ENCODE assay signal across 9 mouse cellular contexts in the genomic region with DNA sequence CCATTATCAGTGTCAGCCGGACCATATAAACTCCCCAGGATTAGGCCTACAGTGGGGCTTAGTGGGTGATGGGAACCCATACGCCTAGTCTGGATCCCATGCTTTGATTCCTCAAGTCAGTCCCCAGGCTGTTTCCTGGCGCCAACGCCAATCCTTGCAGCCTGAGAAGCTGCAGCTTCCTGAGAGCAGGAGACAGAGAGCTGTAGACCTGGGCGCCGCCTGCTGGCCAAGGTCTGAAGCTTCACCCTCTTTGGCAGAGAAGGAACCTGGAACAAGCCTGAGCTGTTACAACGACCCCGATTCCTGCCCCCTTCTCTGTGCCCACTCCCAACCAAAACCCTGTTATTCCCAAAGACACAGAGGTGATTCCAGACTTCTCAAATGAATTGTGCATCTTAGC. TPM values are rescaled to one million over a fixed set of nuclear protein-coding genes. Genes with fewer than 3 reads are reported as not detected.
DNase-seq lines count a peak whose midpoint lies in the region; ATAC-seq and TF ChIP-seq lines count a peak whose summit lies in the region.
"Had no signal": no experiment of that assay in that cellular context is flagged by ENCODE, and none has a peak within 500 bp of the region (broad histone marks: within the 10 kb centered on the region; RNA-seq: fewer than 3 reads in every experiment).

No protein-coding gene starts in this region.

- ATAC-seq in limb, embryonic 14.5 days (ENCODE audit: low FRiP score, low read depth): peak; percentile 39; the same call in 1 of the 2 replicates
- ATAC-seq in neural tube, embryonic 15.5 days (ENCODE audit: low FRiP score): peak; percentile 71; the same call in 1 of the 2 replicates

- DNase-seq in 3T3-L1 (ENCODE audit: low read depth, low spot score): peak; percentile 74
- peak; percentile 76 for DNase-seq in MN1 (ENCODE audit: low spot score)
- DNase-seq in cerebellum, postnatal 10 days: peak; percentile 91 to 92
- peak; percentile 68 to 76 for DNase-seq in frontal cortex, postnatal 36 days (ENCODE audit: low spot score in 2 of 2)
- DNase-seq in kidney, adult 18-20 months: peak; percentile 76
- peak; percentile 77 for DNase-seq in limb, embryonic 14.5 days (ENCODE audit: low spot score)
- DNase-seq in thymus, postnatal 0 days (ENCODE audit: low spot score): peak; percentile 75

- H3K9ac ChIP-seq in limb, embryonic 14.5 days (ENCODE audit: low read depth, low read length, severe bottlenecking): no peak overlapping the region
- no peak overlapping the region for H3K9ac ChIP-seq in neural tube, embryonic 15.5 days (replicated peaks)
- H3K9ac ChIP-seq: embryonic facial prominence, embryonic 12.5 days had no signal

- WGBS in limb, embryonic 14.5 days: 11% methylated on average over 8 of the region's 8 CpGs
- 23% methylated on average over 8 of the region's 8 CpGs for WGBS in neural tube, embryonic 15.5 days

- no peak for TF ChIP-seq POLR2A in limb, embryonic 14.5 days (IDR thresholded peaks at IDR 0.05; ENCODE audit: borderline replicate concordance, extremely low read depth, insufficient read depth, insufficient read length)

- no peak overlapping the region for H3K27ac ChIP-seq in limb, embryonic 14.5 days (replicated peaks; ENCODE audit: low read depth, low read length)
- H3K27ac ChIP-seq in neural tube, embryonic 15.5 days (replicated peaks): no peak overlapping the region
- H3K27ac ChIP-seq: embryonic facial prominence, embryonic 12.5 days had no signal

- H3K9me3 ChIP-seq in limb, embryonic 14.5 days (ENCODE audit: control insufficient read depth, low read length): no peaks in the 10 kb centered on the region
- H3K9me3 ChIP-seq in neural tube, embryonic 15.5 days (replicated peaks): no peaks in the 10 kb centered on the region
- H3K9me3 ChIP-seq: embryonic facial prominence, embryonic 12.5 days had no signal

- H3K36me3 ChIP-seq in limb, embryonic 14.5 days (ENCODE audit: control insufficient read depth, insufficient read depth, low read length): no peaks in the 10 kb centered on the region
- H3K36me3 ChIP-seq in neural tube, embryonic 15.5 days: no peaks in the 10 kb centered on the region
- H3K36me3 ChIP-seq: embryonic facial prominence, embryonic 12.5 days had no signal

- peaks cover 15% of the 10 kb centered on the region; the same call in 1 of the 2 replicates for H3K4me1 ChIP-seq in limb, embryonic 14.5 days (ENCODE audit: control insufficient read depth, insufficient read depth, low read length)
- peaks cover 10% of the 10 kb centered on the region for H3K4me1 ChIP-seq in neural tube, embryonic 15.5 days

- no peaks in the 10 kb centered on the region for H3K27me3 ChIP-seq in limb, embryonic 14.5 days (ENCODE audit: control insufficient read depth, insufficient read depth, low read length)
- no peaks in the 10 kb centered on the region for H3K27me3 ChIP-seq in neural tube, embryonic 15.5 days (replicated peaks)

- no peak overlapping the region for H3K4me3 ChIP-seq in limb, embryonic 14.5 days (replicated peaks; ENCODE audit: low read length)
- no peak overlapping the region for H3K4me3 ChIP-seq in neural tube, embryonic 15.5 days (replicated peaks)
- H3K4me3 ChIP-seq: embryonic facial prominence, embryonic 12.5 days had no signal

- no peak overlapping the region for H3K4me2 ChIP-seq in limb, embryonic 14.5 days (replicated peaks; ENCODE audit: low read depth, low read length, severe bottlenecking)
- H3K4me2 ChIP-seq in neural tube, embryonic 15.5 days: no peak overlapping the region
- H3K4me2 ChIP-seq: embryonic facial prominence, embryonic 12.5 days had no signal

RNA-seq across cellular contexts. Expression of a gene that starts 3.6 kb away (rescaled TPM):
- 3.3 and 5.3 TPM in 2 replicates for polyA plus RNA-seq in limb, embryonic 14.5 days (2012; rRNA removed)
- polyA plus RNA-seq in limb, embryonic 14.5 days (2014; fragmentation: Nextera tagmentation; extraction: Ambion mirVana): 2.3 and 2.6 TPM in 2 replicates
- 0.61 and 2.0 TPM in 2 replicates for polyA plus RNA-seq in neural tube, embryonic 15.5 days (2015; fragmentation: Nextera tagmentation; extraction: Ambion mirVana)
- 1.0 and 1.6 TPM in 2 replicates for polyA plus RNA-seq in thymus, postnatal 0 days (2015; fragmentation: Nextera tagmentation; extraction: Ambion mirVana)

RNA-seq across cellular contexts. Expression of a gene that starts 9.1 kb away (rescaled TPM):
- polyA plus RNA-seq in limb, embryonic 14.5 days (2012; rRNA removed): 1,048 and 1,240 TPM in 2 replicates
- polyA plus RNA-seq in limb, embryonic 14.5 days (2014; fragmentation: Nextera tagmentation; extraction: Ambion mirVana): 2,054 and 2,200 TPM in 2 replicates
- polyA plus RNA-seq in neural tube, embryonic 15.5 days (2015; fragmentation: Nextera tagmentation; extraction: Ambion mirVana): 275 and 292 TPM in 2 replicates
- polyA plus RNA-seq in thymus, postnatal 0 days (2015; fragmentation: Nextera tagmentation; extraction: Ambion mirVana): 59.1 and 74.9 TPM in 2 replicates

RNA-seq across cellular contexts. Expression of a gene that starts 33.0 kb away (rescaled TPM):
- 23.3 and 34.7 TPM in 2 replicates for polyA plus RNA-seq in limb, embryonic 14.5 days (2012; rRNA removed)
- polyA plus RNA-seq in limb, embryonic 14.5 days (2014; fragmentation: Nextera tagmentation; extraction: Ambion mirVana): 13.7 and 14.1 TPM in 2 replicates
- 1.0 and 1.3 TPM in 2 replicates for polyA plus RNA-seq in neural tube, embryonic 15.5 days (2015; fragmentation: Nextera tagmentation; extraction: Ambion mirVana)
- 0.91 and 0.95 TPM in 2 replicates for polyA plus RNA-seq in thymus, postnatal 0 days (2015; fragmentation: Nextera tagmentation; extraction: Ambion mirVana)
